Mouse (Mus musculus): Measurements from ENCODE around the gene Lpxn. TPM values are rescaled to one million over a fixed set of nuclear protein-coding genes. Genes with fewer than 3 reads are reported as not detected.
A peak's percentile ranks its signal among the peaks of the same experiment; 100 is the strongest.

The Lpxn gene
- total and polyA plus RNA-seq, 3 experiments, result 0.03 to 2.5 (median 0.68) TPM

DNA sequence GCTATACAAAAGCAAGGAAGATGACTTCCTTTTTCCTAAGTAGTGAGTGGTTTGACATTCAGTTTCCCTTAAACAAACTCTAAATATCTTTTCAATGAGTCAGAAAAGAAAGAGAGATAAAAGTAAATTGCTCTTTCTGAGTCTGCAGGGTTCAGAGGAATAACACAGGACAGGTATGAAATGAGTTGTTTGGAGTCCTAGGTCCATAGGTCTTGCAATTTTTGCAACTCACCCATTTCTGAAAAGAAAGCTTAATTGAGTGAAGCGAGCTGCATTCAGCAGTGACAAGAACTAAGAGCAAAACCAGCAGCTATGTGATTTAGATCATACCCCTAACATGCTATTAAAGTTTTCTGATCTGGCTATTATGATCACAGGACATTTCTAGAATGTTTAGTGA is 35.6 kb downstream of the Lpxn start:
- TF ChIP-seq POLR2AphosphoS5 (IDR thresholded peaks at IDR 0.05; ENCODE audit: insufficient replicate concordance, low read depth, low read length) (no peak), GATA2 (IDR thresholded peaks at IDR 0.05; ENCODE audit: borderline replicate concordance, low read depth, low read length) (no peak), GATA1 (IDR thresholded peaks at IDR 0.05; ENCODE audit: borderline replicate concordance, low read length) (no peak), CTCF (IDR thresholded peaks at IDR 0.05; ENCODE audit: low read depth, low read length) (no peak), TAL1 (conservative IDR thresholded peaks at IDR 0.05; ENCODE audit: low read depth, low read length) (no peak)
- no peak overlapping the region for H3K4me3 ChIP-seq (ENCODE audit: low read depth, low read length)
- H3K9me3 ChIP-seq (replicated peaks), result no peaks in the 10 kb centered on the region
- DNase-seq (ENCODE audit: low spot score), result no peak
- no peak for ATAC-seq (ENCODE audit: extremely low read depth, insufficient number of reproducible peaks, low FRiP score, poor library complexity, severe bottlenecking)
- no peaks in the 10 kb centered on the region for H3K36me3 ChIP-seq (replicated peaks)
- no peaks in the 10 kb centered on the region for H3K27me3 ChIP-seq (ENCODE audit: insufficient read depth, low read length)
- peaks cover 2% of the 10 kb centered on the region; the same call in 1 of the 2 replicates for H3K4me1 ChIP-seq (ENCODE audit: insufficient read depth, low read depth, low read length)

DNA sequence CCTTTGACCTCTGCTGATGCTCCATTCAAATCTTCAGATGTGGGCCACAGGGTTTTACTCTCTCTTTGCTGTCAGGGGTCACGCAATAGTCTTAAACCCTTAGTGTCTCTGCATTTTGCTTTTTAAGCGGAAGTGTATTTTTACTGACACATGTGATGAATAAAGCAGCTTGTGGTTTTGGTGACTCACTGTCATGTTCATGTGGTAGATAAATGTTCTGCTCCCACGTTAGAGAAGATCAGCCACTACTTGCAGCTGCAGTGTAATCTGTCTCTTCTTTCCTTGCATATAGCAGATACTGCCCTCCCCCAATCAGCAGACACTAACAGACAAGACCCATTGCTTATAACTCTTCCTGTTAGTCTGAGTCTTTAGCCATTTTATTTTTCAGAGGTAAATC is 37.6 kb downstream of the Lpxn start:
- peak; percentile 96 for ATAC-seq (ENCODE audit: extremely low read depth, insufficient number of reproducible peaks, low FRiP score, poor library complexity, severe bottlenecking)
- Histone ChIP-seq H3K9me3 (replicated peaks) (no peaks in the 10 kb centered on the region), H3K27me3 (ENCODE audit: insufficient read depth, low read length) (no peaks in the 10 kb centered on the region), H3K4me1 (ENCODE audit: insufficient read depth, low read depth, low read length) (peaks cover 2% of the 10 kb centered on the region; the same call in 1 of the 2 replicates), H3K36me3 (replicated peaks) (no peaks in the 10 kb centered on the region), H3K4me3 (ENCODE audit: low read depth, low read length) (no peak overlapping the region)
- TF ChIP-seq CTCF (IDR thresholded peaks at IDR 0.05; ENCODE audit: low read depth, low read length) (no peak), GATA1 (IDR thresholded peaks at IDR 0.05; ENCODE audit: borderline replicate concordance, low read length) (no peak), TAL1 (conservative IDR thresholded peaks at IDR 0.05; ENCODE audit: low read depth, low read length) (no peak)
- DNase-seq (ENCODE audit: low spot score), result no peak

DNA sequence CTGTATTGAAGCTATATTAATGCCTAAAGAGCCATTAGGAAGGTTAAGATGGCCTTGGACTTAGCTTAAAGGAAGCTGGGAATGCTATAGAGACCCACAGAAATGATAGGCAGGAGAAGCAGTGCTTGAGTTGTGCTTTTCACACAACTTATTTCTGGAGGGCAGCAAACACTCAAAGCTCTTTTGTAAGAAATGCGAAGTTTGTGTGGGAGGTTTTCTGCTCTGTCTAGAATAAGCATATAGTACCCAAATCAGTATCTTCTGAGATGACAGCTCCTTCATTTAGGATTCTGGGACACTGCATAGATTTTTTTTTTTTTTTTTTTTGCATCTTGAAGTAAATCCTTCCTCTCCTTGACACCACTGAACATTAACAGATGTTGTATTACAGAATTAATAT is 42.5 kb downstream of the Lpxn start:
- H3K4me1 ChIP-seq (ENCODE audit: insufficient read depth, low read depth, low read length), result no peaks in the 10 kb centered on the region
- no peaks in the 10 kb centered on the region for H3K27me3 ChIP-seq (ENCODE audit: insufficient read depth, low read length)
- no peaks in the 10 kb centered on the region for H3K9me3 ChIP-seq (replicated peaks)
- TF ChIP-seq TAL1 (conservative IDR thresholded peaks at IDR 0.05; ENCODE audit: low read depth, low read length) (no peak), CTCF (IDR thresholded peaks at IDR 0.05; ENCODE audit: low read depth, low read length) (no peak), POLR2AphosphoS5 (IDR thresholded peaks at IDR 0.05; ENCODE audit: insufficient replicate concordance, low read depth, low read length) (no peak), GATA1 (IDR thresholded peaks at IDR 0.05; ENCODE audit: borderline replicate concordance, low read length) (no peak), GATA2 (IDR thresholded peaks at IDR 0.05; ENCODE audit: borderline replicate concordance, low read depth, low read length) (no peak)
- DNase-seq (ENCODE audit: low spot score) (no peak), ATAC-seq (ENCODE audit: extremely low read depth, insufficient number of reproducible peaks, low FRiP score, poor library complexity, severe bottlenecking) (no peak)
- H3K4me3 ChIP-seq (ENCODE audit: low read depth, low read length), result no peak overlapping the region
- H3K36me3 ChIP-seq (replicated peaks), result no peaks in the 10 kb centered on the region

- no peak for TF ChIP-seq GATA1 (IDR thresholded peaks at IDR 0.05; ENCODE audit: borderline replicate concordance, low read length)
- no peak for TF ChIP-seq GATA2 (IDR thresholded peaks at IDR 0.05; ENCODE audit: borderline replicate concordance, low read depth, low read length)
- no peak for TF ChIP-seq POLR2AphosphoS5 (IDR thresholded peaks at IDR 0.05; ENCODE audit: insufficient replicate concordance, low read depth, low read length)
- TF ChIP-seq CTCF (IDR thresholded peaks at IDR 0.05; ENCODE audit: low read depth, low read length), result no peak
- no peak for TF ChIP-seq TAL1 (conservative IDR thresholded peaks at IDR 0.05; ENCODE audit: low read depth, low read length)
- Histone ChIP-seq H3K9me3 (replicated peaks) (no peaks in the 10 kb centered on the region), H3K4me1 (ENCODE audit: insufficient read depth, low read depth, low read length) (no peaks in the 10 kb centered on the region), H3K4me3 (ENCODE audit: low read depth, low read length) (no peak within 1 kb of the TSS), H3K36me3 (replicated peaks) (no peaks in the 10 kb centered on the region), H3K27me3 (ENCODE audit: insufficient read depth, low read length) (peaks cover 4% of the 10 kb centered on the region; the same call in 1 of the 2 replicates)
- ATAC-seq (ENCODE audit: extremely low read depth, insufficient number of reproducible peaks, low FRiP score, poor library complexity, severe bottlenecking) (no peak), DNase-seq (ENCODE audit: low spot score) (no peak)
Measured at GRCm38 (mm10) chr19:12846382-12846781, 50.4 kb downstream of the Lpxn start, which contains the start of gene Gm5244. Gene Gm5244, plus strand, starts transcription at chr19:12846682.

GRCm38 (mm10) chr19:12856983-12857382 is 61.0 kb downstream of the Lpxn start, which contains the start of gene Olfr1444:
Gene Olfr1444, plus strand, starts transcription at chr19:12857283.
- no peak for ATAC-seq (ENCODE audit: extremely low read depth, insufficient number of reproducible peaks, low FRiP score, poor library complexity, severe bottlenecking)
- H3K27me3 ChIP-seq (ENCODE audit: insufficient read depth, low read length), result 0 out of 2 replicates have a peak, but pooled peaks cover 2% of the 10 kb centered on the region
- H3K4me1 ChIP-seq (ENCODE audit: insufficient read depth, low read depth, low read length), result no peaks in the 10 kb centered on the region
- no peak within 1 kb of the TSS for H3K4me3 ChIP-seq (ENCODE audit: low read depth, low read length)
- TF ChIP-seq GATA1 (IDR thresholded peaks at IDR 0.05; ENCODE audit: borderline replicate concordance, low read length) (no peak), CTCF (IDR thresholded peaks at IDR 0.05; ENCODE audit: low read depth, low read length) (no peak), GATA2 (IDR thresholded peaks at IDR 0.05; ENCODE audit: borderline replicate concordance, low read depth, low read length) (no peak), POLR2AphosphoS5 (IDR thresholded peaks at IDR 0.05; ENCODE audit: insufficient replicate concordance, low read depth, low read length) (no peak), TAL1 (conservative IDR thresholded peaks at IDR 0.05; ENCODE audit: low read depth, low read length) (no peak)
- H3K36me3 ChIP-seq (replicated peaks), result no peaks in the 10 kb centered on the region
- H3K9me3 ChIP-seq (replicated peaks), result no peaks in the 10 kb centered on the region
- DNase-seq (ENCODE audit: low spot score), result no peak

Other genes starting within 250 kb of the Lpxn start
- not detected in 2 replicates for gene Gm4952, start 196.2 kb upstream of the Lpxn start, total RNA-seq (2014; fragmentation: Nextera tagmentation)
- gene Gm4952, start 196.2 kb upstream of the Lpxn start, total RNA-seq (2017), result 0.11 TPM in 1 of 2 replicates, not detected in the other
- not detected in 2 replicates for gene Gm4952, start 196.2 kb upstream of the Lpxn start, polyA plus RNA-seq (2012)
- not detected in 2 replicates for gene Glyat, start 162.9 kb upstream of the Lpxn start, total RNA-seq (2014; fragmentation: Nextera tagmentation)
- gene Glyat, start 162.9 kb upstream of the Lpxn start, total RNA-seq (2017), result 0.11 and 0.12 TPM in 2 replicates
- not detected in 2 replicates for gene Glyat, start 162.9 kb upstream of the Lpxn start, polyA plus RNA-seq (2012)
- not detected in 2 replicates for gene Olfr1442, start 125.8 kb upstream of the Lpxn start, total RNA-seq (2014; fragmentation: Nextera tagmentation)
- gene Olfr1442, start 125.8 kb upstream of the Lpxn start, total RNA-seq (2017), result 0.05 and 0.06 TPM in 2 replicates
- gene Olfr1442, start 125.8 kb upstream of the Lpxn start, polyA plus RNA-seq (2012), result not detected in 2 replicates
- gene Olfr1443, start 118.1 kb upstream of the Lpxn start, total RNA-seq (2014; fragmentation: Nextera tagmentation), result not detected in 2 replicates
- under 0.01 and 0.05 TPM in 2 replicates for gene Olfr1443, start 118.1 kb upstream of the Lpxn start, total RNA-seq (2017)
- gene Olfr1443, start 118.1 kb upstream of the Lpxn start, polyA plus RNA-seq (2012), result not detected in 2 replicates
- gene Keg1, start 100.4 kb upstream of the Lpxn start, total RNA-seq (2014; fragmentation: Nextera tagmentation), result not detected in 2 replicates
- gene Keg1, start 100.4 kb upstream of the Lpxn start, total RNA-seq (2017), result 0.17 and 0.38 TPM in 2 replicates
- not detected in 2 replicates for gene Keg1, start 100.4 kb upstream of the Lpxn start, polyA plus RNA-seq (2012)
- gene Cntf, start 30.6 kb upstream of the Lpxn start, total RNA-seq (2014; fragmentation: Nextera tagmentation), result 7.4 TPM in 1 of 2 replicates, not detected in the other
- gene Cntf, start 30.6 kb upstream of the Lpxn start, total RNA-seq (2017), result 3.0 and 4.0 TPM in 2 replicates
- gene Cntf, start 30.6 kb upstream of the Lpxn start, polyA plus RNA-seq (2012), result 0.06 and 0.10 TPM in 2 replicates
- gene Zfp91, start 67 bp upstream of the Lpxn start, total RNA-seq (2014; fragmentation: Nextera tagmentation), result 90.3 and 97.4 TPM in 2 replicates
- gene Zfp91, start 67 bp upstream of the Lpxn start, total RNA-seq (2017), result 112 and 117 TPM in 2 replicates
- gene Zfp91, start 67 bp upstream of the Lpxn start, polyA plus RNA-seq (2012), result 26.5 and 36.0 TPM in 2 replicates
- not detected in 2 replicates for gene Gm5244, start 50.5 kb downstream of the Lpxn start, total RNA-seq (2014; fragmentation: Nextera tagmentation)
- not detected in 2 replicates for gene Gm5244, start 50.5 kb downstream of the Lpxn start, total RNA-seq (2017)
- gene Gm5244, start 50.5 kb downstream of the Lpxn start, polyA plus RNA-seq (2012), result not detected in 2 replicates
- not detected in 2 replicates for gene Olfr1444, start 61.1 kb downstream of the Lpxn start, total RNA-seq (2014; fragmentation: Nextera tagmentation)
- gene Olfr1444, start 61.1 kb downstream of the Lpxn start, total RNA-seq (2017), result 0.16 TPM in 1 of 2 replicates, not detected in the other
- not detected in 2 replicates for gene Olfr1444, start 61.1 kb downstream of the Lpxn start, polyA plus RNA-seq (2012)
- gene Olfr1445, start 87.7 kb downstream of the Lpxn start, total RNA-seq (2014; fragmentation: Nextera tagmentation), result not detected in 2 replicates
- not detected in 2 replicates for gene Olfr1445, start 87.7 kb downstream of the Lpxn start, total RNA-seq (2017)
- not detected in 2 replicates for gene Olfr1445, start 87.7 kb downstream of the Lpxn start, polyA plus RNA-seq (2012)
- gene Olfr1446, start 97.3 kb downstream of the Lpxn start, total RNA-seq (2014; fragmentation: Nextera tagmentation), result not detected in 2 replicates
- 0.06 and 0.16 TPM in 2 replicates for gene Olfr1446, start 97.3 kb downstream of the Lpxn start, total RNA-seq (2017)
- gene Olfr1446, start 97.3 kb downstream of the Lpxn start, polyA plus RNA-seq (2012), result not detected in 2 replicates
- gene Olfr1447, start 107.5 kb downstream of the Lpxn start, total RNA-seq (2014; fragmentation: Nextera tagmentation), result not detected in 2 replicates
- gene Olfr1447, start 107.5 kb downstream of the Lpxn start, total RNA-seq (2017), result 0.27 TPM in 1 of 2 replicates, not detected in the other
- not detected in 2 replicates for gene Olfr1447, start 107.5 kb downstream of the Lpxn start, polyA plus RNA-seq (2012)
- not detected in 2 replicates for gene Olfr1448, start 128.2 kb downstream of the Lpxn start, total RNA-seq (2014; fragmentation: Nextera tagmentation)
- 0.11 and 0.12 TPM in 2 replicates for gene Olfr1448, start 128.2 kb downstream of the Lpxn start, total RNA-seq (2017)
- gene Olfr1448, start 128.2 kb downstream of the Lpxn start, polyA plus RNA-seq (2012), result not detected in 2 replicates
- not detected in 2 replicates for gene Olfr1449, start 134.6 kb downstream of the Lpxn start, total RNA-seq (2014; fragmentation: Nextera tagmentation)
- 0.49 TPM in 1 of 2 replicates, not detected in the other for gene Olfr1449, start 134.6 kb downstream of the Lpxn start, total RNA-seq (2017)
- not detected in 2 replicates for gene Olfr1449, start 134.6 kb downstream of the Lpxn start, polyA plus RNA-seq (2012)
- gene Olfr1450, start 154.1 kb downstream of the Lpxn start, total RNA-seq (2014; fragmentation: Nextera tagmentation), result not detected in 2 replicates
- 0.16 TPM in 1 of 2 replicates, not detected in the other for gene Olfr1450, start 154.1 kb downstream of the Lpxn start, total RNA-seq (2017)
- not detected in 2 replicates for gene Olfr1450, start 154.1 kb downstream of the Lpxn start, polyA plus RNA-seq (2012)
- gene Olfr1451, start 198.8 kb downstream of the Lpxn start, total RNA-seq (2014; fragmentation: Nextera tagmentation), result not detected in 2 replicates
- 0.27 TPM in 1 of 2 replicates, not detected in the other for gene Olfr1451, start 198.8 kb downstream of the Lpxn start, total RNA-seq (2017)
- gene Olfr1451, start 198.8 kb downstream of the Lpxn start, polyA plus RNA-seq (2012), result not detected in 2 replicates
- not detected in 2 replicates for gene Olfr1453, start 232.1 kb downstream of the Lpxn start, total RNA-seq (2014; fragmentation: Nextera tagmentation)
- gene Olfr1453, start 232.1 kb downstream of the Lpxn start, total RNA-seq (2017), result 0.23 and 0.38 TPM in 2 replicates
- gene Olfr1453, start 232.1 kb downstream of the Lpxn start, polyA plus RNA-seq (2012), result not detected in 2 replicates